Mouse (Mus musculus) Muller cell, postnatal 12 days (primary cell): ENCODE results near the gene Uqcrfs1.

Experiments used
- DNase-seq: peaks from one replicate; pipeline ENCODE4 v3.0.0-alpha.2; 2015; ENCODE audit errors: inconsistent ontology term

The Uqcrfs1 gene

DNA sequence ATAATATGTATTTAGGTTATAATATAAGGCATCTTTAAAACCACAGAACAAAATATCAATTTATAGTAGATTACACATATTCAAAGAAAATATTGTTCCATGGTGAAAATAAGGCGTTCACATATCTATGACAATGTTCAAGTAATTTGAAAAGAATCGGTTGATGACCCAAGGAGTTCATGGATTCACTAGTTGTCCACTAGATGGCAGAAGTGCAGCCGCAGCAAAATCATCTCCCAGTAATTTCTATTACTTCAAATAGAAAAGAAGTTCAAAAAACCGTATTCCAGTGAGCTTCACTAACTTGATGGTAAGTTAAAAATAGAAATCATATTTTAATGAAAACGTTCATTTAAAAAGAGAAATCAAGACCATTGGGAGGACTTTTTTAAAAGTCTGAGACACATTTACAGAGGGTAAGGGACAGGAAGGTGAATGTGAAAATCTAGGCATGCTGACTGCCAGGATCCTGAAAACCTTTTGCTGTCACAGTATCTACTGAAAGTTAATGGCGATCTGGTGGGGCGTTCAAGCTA is 43.2 kb downstream of the Uqcrfs1 start:
- DNase-seq = no peak
